ENCODE assay signal across 22 mouse cellular contexts in genomic region chr1:33125062-33125461, GRCm38 (mm10).
DNase-seq lines count a peak whose midpoint lies in the region; ATAC-seq and TF ChIP-seq lines count a peak whose summit lies in the region.
"Had no signal": no experiment of that assay in that cellular context is flagged by ENCODE, and none has a peak within 500 bp of the region (broad histone marks: within the 10 kb centered on the region; RNA-seq: fewer than 3 reads in every experiment).

No protein-coding gene starts in this region.

- H3K9me3 ChIP-seq in forebrain, postnatal 0 days (ENCODE audit: low read length) = no peaks in the 10 kb centered on the region
- no peaks in the 10 kb centered on the region for H3K9me3 ChIP-seq in forebrain, embryonic 12.5 days
- no peaks in the 10 kb centered on the region for H3K9me3 ChIP-seq in neural tube, embryonic 13.5 days
- H3K9me3 ChIP-seq in neural tube, embryonic 15.5 days (replicated peaks) = no peaks in the 10 kb centered on the region
- H3K9me3 ChIP-seq: embryonic facial prominence, embryonic 12.5 days; heart, embryonic 10.5 days; hindbrain, embryonic 12.5 days had no signal

- H3K9ac ChIP-seq in forebrain, postnatal 0 days = no peak overlapping the region
- H3K9ac ChIP-seq in forebrain, embryonic 12.5 days = no peak overlapping the region
- no peak overlapping the region for H3K9ac ChIP-seq in neural tube, embryonic 13.5 days
- no peak overlapping the region for H3K9ac ChIP-seq in neural tube, embryonic 15.5 days (replicated peaks)
- H3K9ac ChIP-seq: embryonic facial prominence, embryonic 12.5 days; hindbrain, embryonic 12.5 days had no signal

- no peak overlapping the region for H3K4me3 ChIP-seq in forebrain, postnatal 0 days (ENCODE audit: low read depth, low read length)
- H3K4me3 ChIP-seq in forebrain, embryonic 12.5 days (replicated peaks) = no peak overlapping the region
- H3K4me3 ChIP-seq in neural tube, embryonic 13.5 days = no peak overlapping the region
- H3K4me3 ChIP-seq in neural tube, embryonic 15.5 days (replicated peaks) = no peak overlapping the region
- H3K4me3 ChIP-seq: embryonic facial prominence, embryonic 12.5 days; heart, embryonic 10.5 days; hindbrain, embryonic 12.5 days had no signal

- H3K36me3 ChIP-seq in forebrain, postnatal 0 days (ENCODE audit: insufficient read depth) = no peaks in the 10 kb centered on the region
- H3K36me3 ChIP-seq in forebrain, embryonic 12.5 days (replicated peaks) = no peaks in the 10 kb centered on the region
- H3K36me3 ChIP-seq in neural tube, embryonic 13.5 days = no peaks in the 10 kb centered on the region
- H3K36me3 ChIP-seq in neural tube, embryonic 15.5 days = no peaks in the 10 kb centered on the region
- H3K36me3 ChIP-seq: embryonic facial prominence, embryonic 12.5 days; heart, embryonic 10.5 days; hindbrain, embryonic 12.5 days had no signal

- 75% methylated on average over 7 of the region's 7 CpGs for WGBS in forebrain, postnatal 0 days
- 91% methylated on average over 7 of the region's 7 CpGs for WGBS in forebrain, embryonic 12.5 days
- 60% methylated on average over 7 of the region's 7 CpGs for WGBS in neural tube, embryonic 13.5 days
- 56% methylated on average over 7 of the region's 7 CpGs for WGBS in neural tube, embryonic 15.5 days

- H3K27me3 ChIP-seq in forebrain, postnatal 0 days (ENCODE audit: insufficient read depth, low read length) = no peaks in the 10 kb centered on the region
- no peaks in the 10 kb centered on the region for H3K27me3 ChIP-seq in forebrain, embryonic 12.5 days
- H3K27me3 ChIP-seq in neural tube, embryonic 13.5 days = no peaks in the 10 kb centered on the region
- no peaks in the 10 kb centered on the region for H3K27me3 ChIP-seq in neural tube, embryonic 15.5 days (replicated peaks)
- H3K27me3 ChIP-seq: embryonic facial prominence, embryonic 12.5 days; hindbrain, embryonic 12.5 days had no signal

- no peak overlapping the region for H3K27ac ChIP-seq in forebrain, postnatal 0 days (ENCODE audit: low read depth, low read length)
- no peak overlapping the region for H3K27ac ChIP-seq in forebrain, embryonic 12.5 days
- no peak overlapping the region for H3K27ac ChIP-seq in neural tube, embryonic 13.5 days (replicated peaks)
- H3K27ac ChIP-seq in neural tube, embryonic 15.5 days (replicated peaks) = no peak overlapping the region
- H3K27ac ChIP-seq: embryonic facial prominence, embryonic 12.5 days; heart, embryonic 10.5 days; hindbrain, embryonic 12.5 days had no signal

- TF ChIP-seq CTCF in forebrain, postnatal 0 days (IDR thresholded peaks at IDR 0.05; ENCODE audit: low read depth) = no peak

- no peaks in the 10 kb centered on the region; the same call in 1 of the 2 replicates for H3K4me1 ChIP-seq in forebrain, postnatal 0 days (ENCODE audit: insufficient read depth)
- H3K4me1 ChIP-seq in forebrain, embryonic 12.5 days = no peaks in the 10 kb centered on the region
- H3K4me1 ChIP-seq in neural tube, embryonic 13.5 days (replicated peaks) = peaks cover 5% of the 10 kb centered on the region; the same call in 1 of the 2 replicates
- no peaks in the 10 kb centered on the region for H3K4me1 ChIP-seq in neural tube, embryonic 15.5 days
- H3K4me1 ChIP-seq: embryonic facial prominence, embryonic 12.5 days; heart, embryonic 10.5 days; hindbrain, embryonic 12.5 days had no signal

- DNase-seq in forebrain, postnatal 0 days = peak; percentile 27
- peak; percentile 12 for DNase-seq in layer of hippocampus, adult 9-11 months
- no peak for DNase-seq in layer of hippocampus, postnatal 25 days (ENCODE audit: extremely low spot score in 1 of 2, low spot score in 1 of 2)
- DNase-seq in thymus, postnatal 10 days (ENCODE audit: low spot score in 2 of 2) = no peak
- DNase-seq: adrenal gland, adult 2 months; adrenal gland, postnatal 25 days; cerebellum, adult 11 months; cerebellum, adult 8-10 months; cerebellum, postnatal 14 days; embryo, embryonic 11 days; gastrocnemius, postnatal 10 days; heart, adult 18-20 months; heart, postnatal 10 days; heart, postnatal 4 days had no signal

- no peak overlapping the region for H3K4me2 ChIP-seq in forebrain, postnatal 0 days (ENCODE audit: low read depth)
- H3K4me2 ChIP-seq in forebrain, embryonic 12.5 days = no peak overlapping the region
- H3K4me2 ChIP-seq in neural tube, embryonic 13.5 days = no peak overlapping the region
- H3K4me2 ChIP-seq in neural tube, embryonic 15.5 days = no peak overlapping the region
- H3K4me2 ChIP-seq: embryonic facial prominence, embryonic 12.5 days; hindbrain, embryonic 12.5 days had no signal

- peak; percentile 76; the same call in 1 of the 2 replicates for ATAC-seq in forebrain, postnatal 0 days
- ATAC-seq in forebrain, embryonic 12.5 days (ENCODE audit: low FRiP score) = no peak
- 0 out of 2 replicates have a peak, but pooled peaks have one; percentile 27 for ATAC-seq in neural tube, embryonic 13.5 days (ENCODE audit: low read depth)
- ATAC-seq in neural tube, embryonic 15.5 days (ENCODE audit: low FRiP score) = no peak
- ATAC-seq: inflammation-experienced regulatory T-cells, adult 6 months; intestine, postnatal 0 days had no signal

Comparison
In these comparisons a context has a peak if more than half of its experiments do, and no peak if none do; other contexts are left out.
1. ATAC-seq: peak in forebrain, postnatal 0 days (single experiment) and neural tube, embryonic 13.5 days (single experiment); none in forebrain, embryonic 12.5 days (single experiment) and neural tube, embryonic 15.5 days (single experiment).
2. DNase-seq: peak in forebrain, postnatal 0 days (single experiment) and layer of hippocampus, adult 9-11 months (single experiment); none in layer of hippocampus, postnatal 25 days (0 of 2) and thymus, postnatal 10 days (0 of 2).